Mouse (Mus musculus) adrenal gland, postnatal 10 days (tissue): ENCODE data around the gene Stk39. TPM values are rescaled to one million over a fixed set of nuclear protein-coding genes. Genes with fewer than 3 reads are reported as not detected.
A peak's percentile ranks its signal among the peaks of the same experiment; 100 is the strongest.
"Not testable (repeated sequence)": the region's sequence is repeated elsewhere in the genome, so short reads cannot be mapped to it uniquely, and the experiment has no call there.

Experiments used
- DNase-seq: peaks from one replicate; pipeline ENCODE4 v3.0.0; 2021; ENCODE audit warnings: mixed read lengths
- total RNA-seq, 2 experiments: library from RNA; stranded (reverse); gene quantifications; 2 replicates each; pipeline ENCODE4 v1.2.3; 2021

Gene Stk39
- total RNA-seq, 2 experiments from 2014 or later: 50.2 to 69.4 TPM

GRCm38 (mm10) chr2:68284391-68284790 is 187.7 kb downstream of the Stk39 start:
- DNase-seq: peak; percentile 58

- no peak for DNase-seq
Measured at GRCm38 (mm10) chr2:68283021-68283548, 189.0 kb downstream of the Stk39 start.

DNA sequence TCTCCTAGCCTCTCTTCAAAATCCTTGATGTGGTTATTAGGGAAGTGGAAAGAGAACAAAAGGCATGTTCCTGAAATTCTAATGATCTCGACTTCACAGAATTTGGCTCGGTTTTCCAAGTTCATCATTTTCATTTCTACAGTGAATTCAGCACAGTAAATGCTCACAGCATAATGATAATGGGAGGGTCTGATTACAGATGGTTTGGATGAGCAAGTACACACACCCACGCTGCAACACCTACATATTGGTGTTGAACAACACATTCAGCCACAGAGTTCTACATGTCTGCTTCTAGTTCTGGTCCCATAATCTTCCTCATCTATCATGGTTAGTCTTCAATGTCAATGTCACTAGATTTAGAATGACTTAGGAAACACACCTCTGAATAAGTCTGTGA is 190.5 kb downstream of the Stk39 start:
- DNase-seq: no peak

- DNase-seq: no peak
Measured at GRCm38 (mm10) chr2:68271301-68271700, 200.8 kb downstream of the Stk39 start.

DNA sequence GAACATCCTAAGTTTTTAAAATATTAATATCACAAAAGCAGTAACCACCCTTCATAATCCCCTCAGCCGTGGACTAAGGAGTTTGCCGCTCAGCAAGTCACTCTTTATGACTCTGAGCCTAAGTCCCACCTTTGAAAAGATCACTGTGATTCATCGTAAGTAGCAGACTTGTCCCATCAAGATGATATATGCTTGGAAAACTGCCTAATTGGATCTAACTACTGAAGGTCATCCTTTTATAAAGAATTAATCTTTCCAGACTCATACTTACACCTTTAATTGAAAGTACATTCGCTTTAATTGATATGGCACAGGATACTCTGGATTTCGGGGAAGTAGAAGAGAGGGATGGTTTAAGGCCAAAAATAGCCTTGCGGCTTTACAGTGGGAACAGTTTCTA is 201.2 kb downstream of the Stk39 start:
- DNase-seq: no peak

DNA sequence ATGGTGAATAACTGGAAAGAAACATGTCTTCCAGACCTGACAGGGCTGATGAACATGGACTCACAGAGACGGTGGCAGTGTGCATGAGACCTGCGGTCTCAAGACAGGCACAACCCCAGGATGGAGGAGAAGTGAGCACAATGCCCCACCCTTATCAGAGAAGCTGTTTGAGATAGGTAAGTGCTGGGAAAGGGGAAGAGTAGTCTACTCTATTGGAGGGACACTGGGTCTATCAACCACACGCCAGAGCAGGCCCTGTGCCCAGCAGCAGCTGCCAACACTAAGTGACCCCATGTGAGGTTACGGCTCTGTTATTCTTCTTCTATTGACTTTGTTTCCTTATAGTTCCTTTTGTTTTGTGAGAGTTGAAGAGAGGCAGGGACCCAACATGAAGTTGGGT is 202.4 kb downstream of the Stk39 start:
- DNase-seq: no peak

GRCm38 (mm10) chr2:68264826-68265225 is 207.2 kb downstream of the Stk39 start:
- DNase-seq: no peak

DNA sequence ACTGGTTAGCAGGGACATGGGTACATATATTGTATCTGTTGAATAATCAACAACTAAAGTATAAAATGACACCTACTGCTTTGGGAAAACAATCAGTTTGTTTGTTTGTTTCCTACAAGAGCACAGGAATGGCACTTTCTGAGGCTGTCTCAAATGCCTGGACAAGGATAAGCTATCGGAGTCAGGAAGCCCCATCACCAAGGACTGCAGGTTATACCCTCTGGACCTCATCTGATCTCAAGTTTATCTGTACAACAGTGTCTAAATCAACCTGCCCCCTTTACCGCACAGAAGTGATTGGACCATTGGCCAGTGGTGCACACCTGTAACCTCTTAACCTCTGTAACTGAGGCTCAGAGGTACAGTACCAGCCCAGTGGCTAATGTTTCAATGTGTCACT is 211.2 kb downstream of the Stk39 start:
- DNase-seq: no peak

- DNase-seq: no peak
Measured at GRCm38 (mm10) chr2:68257571-68257970, 214.5 kb downstream of the Stk39 start.

DNA sequence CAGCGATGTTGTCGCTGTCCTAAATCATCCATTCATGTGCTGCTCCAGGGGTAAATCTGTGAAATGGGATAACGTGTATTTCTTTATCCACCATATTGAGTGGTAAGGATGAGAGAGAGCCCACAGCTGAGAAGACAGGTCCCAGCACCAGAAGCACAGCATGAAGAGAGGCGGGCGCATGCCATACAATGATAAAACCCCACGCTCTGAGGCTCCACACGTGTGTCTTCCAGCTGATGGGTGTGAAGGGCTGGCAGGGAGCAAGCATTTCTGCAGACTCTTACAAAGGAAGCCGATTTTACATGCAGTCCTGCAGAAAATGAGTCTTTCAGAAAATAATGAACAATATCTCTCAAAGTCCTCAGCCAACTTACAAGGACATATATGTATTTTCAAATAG is 215.6 kb downstream of the Stk39 start:
- DNase-seq: no peak

- no peak for DNase-seq
Measured at GRCm38 (mm10) chr2:68254756-68255155, 217.3 kb downstream of the Stk39 start.

GRCm38 (mm10) chr2:68253222-68253621 is 218.8 kb downstream of the Stk39 start:
- no peak for DNase-seq

DNA sequence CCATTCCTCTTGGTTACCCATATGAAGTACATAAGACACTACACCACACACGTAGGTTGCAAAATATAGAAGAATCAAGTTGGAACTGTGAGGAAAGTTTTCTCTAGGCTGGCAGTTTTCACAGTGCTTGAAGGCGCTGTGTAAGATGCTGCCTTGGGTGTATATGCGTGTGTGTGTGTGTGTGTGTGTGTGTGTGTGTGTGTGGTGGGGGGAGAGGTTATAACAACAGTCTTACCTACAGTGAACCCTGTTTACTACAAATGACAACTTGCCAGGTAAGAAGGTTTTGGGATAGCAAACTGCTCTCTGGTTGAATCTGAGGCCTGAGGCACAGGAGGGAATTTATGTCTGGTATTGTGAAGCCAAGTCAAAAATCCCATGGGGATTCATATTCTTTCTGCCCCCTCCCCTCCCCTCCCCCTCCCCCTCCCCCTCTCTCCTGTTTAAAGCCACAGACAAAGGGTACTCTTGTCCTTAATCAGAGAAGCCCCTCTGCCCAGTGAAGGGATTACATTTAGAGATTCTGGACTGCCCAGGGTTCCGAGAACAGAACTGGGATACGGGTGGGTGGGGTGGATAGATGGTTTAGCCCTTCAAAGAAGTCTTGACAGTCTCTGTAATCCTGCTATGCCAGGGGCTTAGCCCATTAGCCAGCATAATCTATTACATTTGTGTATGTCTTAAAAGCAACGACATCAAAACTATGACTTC is 219.9 kb downstream of the Stk39 start:
- no peak for DNase-seq

DNA sequence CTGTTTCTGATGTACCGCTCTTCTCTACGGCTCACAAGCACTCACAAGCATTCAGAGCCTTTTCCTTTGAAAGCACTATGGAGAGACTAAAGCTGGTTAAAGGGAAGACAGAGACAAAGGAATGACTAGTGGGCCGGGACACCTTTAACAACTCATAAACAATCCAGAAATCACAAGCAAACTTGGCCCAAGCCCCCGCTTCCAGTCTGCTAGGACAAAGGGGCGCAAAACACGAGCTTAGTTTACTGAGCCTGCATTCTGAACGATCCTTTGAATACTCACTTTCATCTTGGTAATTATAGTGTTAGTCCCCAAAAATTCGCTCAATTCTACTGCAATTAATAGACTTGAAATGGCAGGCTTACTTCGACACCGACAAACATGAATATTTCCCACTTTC is 221.2 kb downstream of the Stk39 start:
- no peak for DNase-seq

DNA sequence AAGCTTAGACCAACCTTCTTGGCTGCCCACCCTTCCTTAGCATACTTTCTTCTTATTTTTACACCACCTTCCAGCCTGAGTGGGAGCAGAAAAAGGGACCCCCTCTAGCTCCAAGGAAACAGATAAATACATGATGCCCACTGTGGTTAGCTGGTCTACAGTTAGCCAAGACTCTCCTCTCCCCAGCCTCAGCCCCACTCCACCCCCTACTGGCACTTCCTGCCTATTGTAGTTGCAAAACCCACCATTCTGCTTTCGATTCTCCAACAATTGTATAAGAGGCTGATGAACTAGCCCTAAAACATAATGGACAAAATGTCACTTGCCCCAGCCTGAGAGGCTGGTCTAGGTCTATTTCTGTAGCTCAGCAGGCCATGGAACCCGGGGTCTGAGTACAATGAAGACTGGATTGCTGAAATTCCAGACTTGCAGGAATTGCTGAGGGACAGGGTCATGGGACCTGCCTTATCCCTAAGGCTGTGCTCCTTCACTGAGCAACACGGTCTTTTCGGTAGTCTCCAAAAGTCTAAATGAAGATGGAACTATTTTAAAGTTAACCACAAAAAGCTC is 222.1 kb downstream of the Stk39 start:
- no peak for DNase-seq

- DNase-seq: no peak
Measured at GRCm38 (mm10) chr2:68246284-68246683, 225.8 kb downstream of the Stk39 start.

DNA sequence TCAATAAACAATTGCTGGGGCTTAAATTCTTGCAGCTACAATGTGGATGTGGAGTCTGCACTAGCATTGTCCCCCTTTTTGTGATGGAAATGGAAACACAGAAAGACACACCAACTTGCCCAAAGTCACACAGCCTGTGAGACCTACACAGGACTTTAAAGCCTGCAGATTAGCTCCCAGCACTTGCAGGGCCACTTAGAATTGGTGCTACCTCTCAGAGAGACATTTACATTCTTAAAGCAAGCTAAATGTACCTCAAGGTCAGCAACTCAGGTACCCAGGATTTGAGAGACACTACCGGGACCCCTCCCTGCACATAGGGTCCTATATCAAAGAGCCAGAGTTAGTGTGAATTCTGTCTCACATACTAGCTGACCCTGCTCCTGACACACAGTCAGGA is 227.5 kb downstream of the Stk39 start:
- DNase-seq: no peak

DNA sequence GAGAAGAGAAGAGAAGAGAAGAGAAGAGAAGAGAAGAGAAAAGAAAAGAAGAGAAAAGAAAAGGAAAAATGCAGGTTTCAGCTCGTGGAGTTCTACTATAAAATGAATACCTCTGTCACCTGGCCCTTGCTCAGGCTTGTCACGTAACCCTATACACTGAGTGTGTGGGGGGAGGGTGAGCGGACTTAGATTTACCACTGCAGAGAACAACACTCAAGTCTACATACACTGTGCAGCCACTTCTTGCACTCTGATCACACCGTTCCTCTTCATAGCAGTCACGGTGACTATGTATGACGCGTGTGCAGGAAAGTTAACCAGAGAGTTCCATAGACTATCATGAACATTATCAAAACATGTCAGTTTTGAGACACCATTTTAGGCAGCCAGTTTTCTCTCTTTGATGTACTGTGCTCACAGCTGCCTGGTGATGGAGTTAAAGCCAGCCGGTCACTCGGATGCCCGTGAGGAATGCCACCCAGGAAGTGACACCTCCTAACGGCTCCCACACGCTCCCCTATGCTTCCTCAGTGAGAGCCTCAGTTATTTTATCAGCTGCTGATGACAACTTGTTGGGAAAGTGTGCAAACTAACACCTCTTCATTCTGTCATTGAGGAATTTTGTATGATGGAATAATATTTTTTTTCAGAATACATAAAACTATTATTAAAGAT is 228.1 kb downstream of the Stk39 start:
- DNase-seq: no peak

- DNase-seq: no peak
Measured at GRCm38 (mm10) chr2:68243273-68243672, 228.8 kb downstream of the Stk39 start.

GRCm38 (mm10) chr2:68242069-68242468 is 230.0 kb downstream of the Stk39 start:
- DNase-seq: no peak

DNA sequence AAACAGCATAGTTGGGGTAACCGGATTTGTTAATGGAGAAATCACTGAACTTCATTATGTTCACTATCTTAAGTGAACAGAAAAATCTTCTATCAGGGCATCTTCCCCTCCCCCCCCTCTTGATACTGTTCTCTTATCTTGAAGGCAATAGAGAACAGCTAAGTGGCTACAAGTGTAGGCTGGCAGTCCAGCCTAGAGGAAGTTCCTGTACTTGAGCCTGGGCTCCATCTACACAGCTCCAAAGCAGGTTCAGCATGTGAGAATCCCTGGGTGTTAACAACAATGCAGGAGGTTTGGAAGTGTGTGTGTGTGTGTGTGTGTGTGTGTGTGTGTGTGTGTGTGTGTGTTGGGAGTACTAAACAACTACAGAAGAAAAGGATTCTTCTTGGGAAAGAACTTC is 230.4 kb downstream of the Stk39 start:
- DNase-seq: no peak

DNA sequence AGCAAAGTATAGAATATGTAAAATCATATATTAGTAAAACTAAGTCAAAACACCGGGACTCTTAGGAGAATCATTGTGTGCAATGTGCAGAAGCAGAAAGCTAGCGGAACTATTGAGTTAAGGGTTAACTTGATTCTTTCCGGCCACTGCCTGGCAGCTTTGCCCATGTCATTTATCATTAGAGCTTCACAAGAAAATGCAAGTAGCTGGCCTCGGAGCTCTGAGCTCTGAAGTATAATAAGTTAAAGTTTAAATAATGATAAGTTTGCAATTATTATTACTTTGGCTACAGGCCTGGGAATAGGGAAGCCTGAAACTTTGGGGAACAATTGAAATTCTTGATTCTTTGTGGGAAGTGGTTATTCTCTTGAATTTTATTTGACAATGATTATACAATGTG is 232.7 kb downstream of the Stk39 start:
- not testable (repeated sequence) for DNase-seq

DNA sequence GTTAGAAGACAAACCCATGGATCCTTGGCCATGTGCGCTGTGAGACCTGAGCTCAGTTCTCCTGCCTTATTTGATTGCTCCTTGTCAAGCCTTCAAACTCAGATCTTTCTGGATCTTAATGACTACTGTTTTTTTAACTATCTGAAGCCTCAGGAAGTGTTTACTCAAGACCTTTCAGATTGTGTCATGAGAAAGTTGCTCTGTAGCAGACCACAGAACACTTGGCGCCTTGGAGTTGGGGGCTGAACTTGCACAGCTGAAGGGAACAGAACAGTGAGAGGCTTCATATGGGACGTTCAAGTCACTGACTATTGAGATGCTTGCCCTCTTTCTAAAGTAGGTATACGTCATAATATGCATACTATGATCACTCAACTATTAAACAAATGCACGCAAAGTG is 239.1 kb downstream of the Stk39 start:
- no peak for DNase-seq

- no peak for DNase-seq
Measured at GRCm38 (mm10) chr2:68229872-68230271, 242.2 kb downstream of the Stk39 start.
